Mouse (Mus musculus) regulatory T cell (primary cell): ENCODE measurements around the gene Haghl.
"Not testable (repeated sequence)": the region's sequence is repeated elsewhere in the genome, so short reads cannot be mapped to it uniquely, and the experiment has no call there.

Source experiments
- in situ Hi-C: fragments of 300-600 bp; cut with MboI, MseI; formaldehyde crosslinking; loops from one replicate; pipeline ENCODE4 v1.15.1; 2025; ENCODE audit warnings: high pct_unique_total_duplicates

Gene Haghl

GRCm38 (mm10) chr17:25749314-25749713, 36.2 kb downstream of the Haghl start:
- in situ Hi-C loops, result no loop called here

GRCm38 (mm10) chr17:25748238-25748637, 37.2 kb downstream of the Haghl start:
- in situ Hi-C loops, result no loop called here

- in situ Hi-C loops, result no loop called here
These were observed 41.2 kb downstream of the Haghl start for GRCm38 (mm10) chr17:25744311-25744710.

- in situ Hi-C loops, result no loop called here
These were observed 41.6 kb downstream of the Haghl start for GRCm38 (mm10) chr17:25743831-25744230.

GRCm38 (mm10) chr17:25741471-25741870, 44.0 kb downstream of the Haghl start:
- in situ Hi-C loops, result not testable (repeated sequence)

- in situ Hi-C loops, result loop anchor here (5.0 kb wide), 1 partner anchor 63 kb away; no protein-coding TSS in a partner anchor
These were observed 46.6 kb downstream of the Haghl start for GRCm38 (mm10) chr17:25738861-25739260.

- in situ Hi-C loops, result loop anchor here (5.0 kb wide), 1 partner anchor 67 kb away; no protein-coding TSS in a partner anchor
These were observed 49.7 kb downstream of the Haghl start, which contains the start of gene Mslnl for GRCm38 (mm10) chr17:25735745-25736144. Gene Mslnl (plus strand): TSS chr17:25736042.

- in situ Hi-C loops, result loop anchor here (5.0 kb wide), 1 partner anchor 67 kb away; no protein-coding TSS in a partner anchor
These were observed 50.2 kb downstream of the Haghl start for GRCm38 (mm10) chr17:25735246-25735645.

GRCm38 (mm10) chr17:25732082-25732481, 53.4 kb downstream of the Haghl start:
- in situ Hi-C loops, result no loop called here
